Mouse (Mus musculus): ENCODE data around the gene Akap13. TPM values are rescaled to one million over a fixed set of nuclear protein-coding genes. Genes with fewer than 3 reads are reported as not detected.

The Akap13 gene
- polyA plus RNA-seq, 1 experiment from 2014 or later: 52.9 TPM

DNA sequence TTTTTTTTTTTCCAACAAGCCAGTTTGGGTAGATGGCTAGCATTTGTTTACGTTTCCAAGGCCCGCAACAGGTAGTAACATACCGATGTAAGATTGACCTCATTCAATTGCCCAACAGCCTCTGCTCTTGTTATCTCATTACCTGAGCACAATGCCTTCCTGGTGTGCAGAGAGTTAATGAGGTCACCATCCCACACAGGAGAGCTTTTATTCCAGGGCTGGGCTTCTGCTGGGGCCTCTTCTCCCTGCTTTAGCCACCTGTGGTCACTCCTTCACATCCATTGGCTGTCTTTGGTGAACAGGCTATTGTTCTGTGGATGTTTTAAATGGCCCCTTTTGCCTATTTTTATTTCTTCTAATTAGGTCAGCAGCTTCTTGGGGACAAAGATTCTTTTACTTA is 41.0 kb upstream of the Akap13 start:
- TF ChIP-seq EP300 (IDR thresholded peaks at IDR 0.05) (no peak), CTCF (IDR thresholded peaks at IDR 0.05) (no peak)
- H3K9me3 ChIP-seq (ENCODE audit: low read length): no peaks in the 10 kb centered on the region
- H3K27ac ChIP-seq (ENCODE audit: low read length): no peak overlapping the region
- DNase-seq (ENCODE audit: low spot score): no peak
- no peak for ATAC-seq
- H3K9ac ChIP-seq (replicated peaks; ENCODE audit: low read depth): no peak overlapping the region
- no peaks in the 10 kb centered on the region for H3K27me3 ChIP-seq (replicated peaks; ENCODE audit: insufficient read depth, low read length)
- no peaks in the 10 kb centered on the region for H3K4me1 ChIP-seq (ENCODE audit: insufficient read depth, low read depth, low read length)
- no peaks in the 10 kb centered on the region for H3K36me3 ChIP-seq (ENCODE audit: insufficient read depth, low read length)
- H3K4me2 ChIP-seq (replicated peaks; ENCODE audit: low read depth, low read length): no peak overlapping the region
- H3K4me3 ChIP-seq (ENCODE audit: low read depth, low read length): no peak overlapping the region
- WGBS: 72% methylated on average over 3 of the region's 3 CpGs

DNA sequence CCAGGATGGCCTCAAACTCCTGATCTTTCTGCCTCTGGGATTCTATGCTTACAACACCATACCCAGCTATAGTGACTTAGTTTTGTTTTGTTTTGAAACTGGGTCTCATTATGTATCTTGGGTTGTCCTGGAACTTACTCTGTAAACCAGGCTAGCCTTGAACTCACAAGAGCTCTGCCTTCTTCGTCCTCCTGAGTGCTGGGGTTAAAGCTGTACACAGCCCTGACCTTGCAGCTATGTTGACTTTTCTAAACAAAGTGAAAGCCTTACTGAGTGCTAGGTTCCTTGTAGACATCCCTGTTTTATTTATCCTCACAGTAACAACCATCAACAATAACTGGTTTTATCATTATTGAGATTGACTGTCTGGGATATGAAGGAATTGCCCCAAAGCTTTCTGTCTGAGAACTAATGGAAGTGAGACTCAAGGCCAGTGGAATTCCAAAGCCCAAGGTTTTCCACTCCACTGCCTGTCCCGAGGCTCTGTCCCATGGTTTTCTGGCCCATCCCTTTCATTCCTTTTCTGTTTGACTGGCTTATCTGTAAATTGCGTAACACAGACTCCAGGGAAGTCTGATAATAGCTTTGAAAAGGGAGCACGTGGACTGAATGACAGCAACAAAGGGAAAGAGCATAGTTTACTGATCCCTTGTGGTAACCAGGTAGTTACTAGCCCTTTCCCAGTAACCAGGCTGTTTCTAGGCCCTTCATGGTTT is 40.0 kb upstream of the Akap13 start:
- TF ChIP-seq CTCF (IDR thresholded peaks at IDR 0.05) (no peak), EP300 (IDR thresholded peaks at IDR 0.05) (peak; percentile 91)
- Histone ChIP-seq H3K27me3 (replicated peaks; ENCODE audit: insufficient read depth, low read length) (no peaks in the 10 kb centered on the region), H3K4me2 (replicated peaks; ENCODE audit: low read depth, low read length) (no peak overlapping the region), H3K9ac (replicated peaks; ENCODE audit: low read depth) (no peak overlapping the region), H3K9me3 (ENCODE audit: low read length) (no peaks in the 10 kb centered on the region), H3K4me1 (ENCODE audit: insufficient read depth, low read depth, low read length) (no peaks in the 10 kb centered on the region), H3K36me3 (ENCODE audit: insufficient read depth, low read length) (no peaks in the 10 kb centered on the region), H3K27ac (ENCODE audit: low read length) (peak overlapping the region; percentile 62), H3K4me3 (ENCODE audit: low read depth, low read length) (no peak overlapping the region)
- 22% methylated on average over 4 of the region's 4 CpGs for WGBS
- DNase-seq (ENCODE audit: low spot score): peak; percentile 81
- ATAC-seq: peak; percentile 84

DNA sequence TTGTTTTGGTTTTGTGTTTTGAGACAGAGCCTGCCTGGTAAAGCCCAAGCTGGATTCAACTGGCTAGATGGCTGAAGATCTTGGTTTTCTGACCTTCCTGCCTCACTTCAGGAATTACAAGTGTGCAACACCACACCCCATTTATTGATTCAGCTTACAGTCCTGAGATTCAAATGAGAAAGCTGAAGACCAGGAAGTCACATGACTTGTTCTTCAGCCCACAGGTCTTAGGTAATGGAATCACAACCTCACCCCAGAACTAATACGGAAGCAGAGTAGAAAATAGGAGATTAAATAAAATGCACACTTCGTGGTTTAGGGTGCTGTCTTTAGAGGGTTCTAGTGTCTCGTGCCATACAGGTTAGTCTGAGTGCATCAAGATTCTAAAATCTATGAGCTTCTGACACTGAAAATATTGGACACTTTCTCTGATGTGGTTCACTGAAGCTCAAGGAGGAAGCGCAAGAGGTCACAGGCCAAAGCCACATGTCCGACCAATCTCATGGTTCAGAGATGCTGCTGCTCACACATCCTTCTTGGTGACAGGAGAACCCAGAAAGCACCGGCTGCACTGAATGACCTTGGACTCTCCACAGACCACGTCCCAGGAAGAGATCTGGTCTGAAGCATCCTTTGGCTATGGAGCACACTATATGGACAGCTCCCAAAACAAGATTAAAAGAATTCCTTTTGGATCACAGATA is 39.3 kb upstream of the Akap13 start:
- no peaks in the 10 kb centered on the region for H3K27me3 ChIP-seq (replicated peaks; ENCODE audit: insufficient read depth, low read length)
- ATAC-seq: peak; percentile 70
- no peak overlapping the region for H3K4me3 ChIP-seq (ENCODE audit: low read depth, low read length)
- no peak for TF ChIP-seq CTCF (IDR thresholded peaks at IDR 0.05)
- no peak; the same call in none of the 2 replicates for TF ChIP-seq EP300 (IDR thresholded peaks at IDR 0.05)
- 67% methylated on average over 7 of the region's 7 CpGs for WGBS
- no peak overlapping the region for H3K4me2 ChIP-seq (replicated peaks; ENCODE audit: low read depth, low read length)
- no peaks in the 10 kb centered on the region for H3K9me3 ChIP-seq (ENCODE audit: low read length)
- no peaks in the 10 kb centered on the region for H3K4me1 ChIP-seq (ENCODE audit: insufficient read depth, low read depth, low read length)
- H3K36me3 ChIP-seq (ENCODE audit: insufficient read depth, low read length): no peaks in the 10 kb centered on the region
- H3K27ac ChIP-seq (ENCODE audit: low read length): peak overlapping the region; percentile 62
- H3K9ac ChIP-seq (replicated peaks; ENCODE audit: low read depth): no peak overlapping the region
- DNase-seq (ENCODE audit: low spot score): peak; percentile 56

DNA sequence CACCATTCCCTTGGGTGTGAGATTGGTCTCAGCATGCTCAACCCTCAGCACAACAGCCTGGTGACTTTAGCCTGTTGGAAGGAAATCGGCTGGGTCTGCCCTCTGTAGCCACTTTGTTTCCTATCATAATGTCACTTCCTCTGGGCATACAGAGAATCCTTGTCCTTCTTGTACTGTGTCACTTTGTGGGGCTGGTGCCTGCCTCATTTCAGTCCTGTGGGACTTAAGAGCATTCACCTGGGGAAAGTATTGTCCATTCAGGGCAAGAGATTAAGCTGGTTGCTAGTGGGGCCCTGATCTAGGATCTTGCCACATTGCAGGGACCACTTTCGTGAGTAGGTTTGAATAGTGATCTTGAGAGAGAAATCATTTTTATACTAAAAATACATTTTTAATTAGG is 34.4 kb upstream of the Akap13 start:
- no peak for TF ChIP-seq CTCF (IDR thresholded peaks at IDR 0.05)
- TF ChIP-seq EP300 (IDR thresholded peaks at IDR 0.05): no peak
- WGBS: 72% methylated on average over 2 of the region's 2 CpGs
- no peak for ATAC-seq

DNA sequence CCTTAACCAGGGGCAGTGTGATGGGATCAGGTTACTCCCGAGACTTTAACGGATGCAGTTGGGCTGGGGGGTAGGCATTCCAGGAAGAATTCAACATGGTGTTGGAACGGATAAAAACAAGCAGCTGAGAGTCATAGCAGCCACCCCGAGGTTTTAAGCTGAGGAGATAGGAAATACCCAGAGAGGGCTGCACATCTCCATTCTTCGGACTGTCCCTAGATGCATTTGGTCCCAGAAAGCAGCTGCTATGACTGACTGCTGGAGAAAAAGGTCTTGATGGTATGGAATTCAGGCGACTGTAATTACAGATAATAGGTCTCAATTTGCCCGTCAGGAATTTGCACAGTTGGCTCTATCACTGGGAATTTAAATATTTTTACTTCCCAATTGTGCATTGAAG is 31.2 kb upstream of the Akap13 start:
- H3K27me3 ChIP-seq (replicated peaks; ENCODE audit: insufficient read depth, low read length): no peaks in the 10 kb centered on the region
- H3K4me1 ChIP-seq (ENCODE audit: insufficient read depth, low read depth, low read length): no peaks in the 10 kb centered on the region
- no peaks in the 10 kb centered on the region for H3K9me3 ChIP-seq (ENCODE audit: low read length)
- no peak overlapping the region for H3K27ac ChIP-seq (ENCODE audit: low read length)
- no peak for ATAC-seq
- 40% methylated on average over 7 of the region's 7 CpGs for whole genome bisulfite sequencing
- no peak overlapping the region for H3K9ac ChIP-seq (replicated peaks; ENCODE audit: low read depth)
- no peak overlapping the region for H3K4me2 ChIP-seq (replicated peaks; ENCODE audit: low read depth, low read length)
- no peaks in the 10 kb centered on the region for H3K36me3 ChIP-seq (ENCODE audit: insufficient read depth, low read length)
- DNase-seq (ENCODE audit: low spot score): no peak
- no peak overlapping the region for H3K4me3 ChIP-seq (ENCODE audit: low read depth, low read length)
- TF ChIP-seq CTCF (IDR thresholded peaks at IDR 0.05) (no peak), EP300 (IDR thresholded peaks at IDR 0.05) (no peak)

More for the DNA sequence above, 34.4 kb upstream of the Akap13 start:
- Histone ChIP-seq H3K27ac (ENCODE audit: low read length) (no peak overlapping the region), H3K4me1 (ENCODE audit: insufficient read depth, low read depth, low read length) (no peaks in the 10 kb centered on the region), H3K4me2 (replicated peaks; ENCODE audit: low read depth, low read length) (no peak overlapping the region), H3K27me3 (replicated peaks; ENCODE audit: insufficient read depth, low read length) (no peaks in the 10 kb centered on the region), H3K9me3 (ENCODE audit: low read length) (no peaks in the 10 kb centered on the region), H3K36me3 (ENCODE audit: insufficient read depth, low read length) (no peaks in the 10 kb centered on the region), H3K4me3 (ENCODE audit: low read depth, low read length) (no peak overlapping the region), H3K9ac (replicated peaks; ENCODE audit: low read depth) (no peak overlapping the region)
- DNase-seq (ENCODE audit: low spot score): no peak

DNA sequence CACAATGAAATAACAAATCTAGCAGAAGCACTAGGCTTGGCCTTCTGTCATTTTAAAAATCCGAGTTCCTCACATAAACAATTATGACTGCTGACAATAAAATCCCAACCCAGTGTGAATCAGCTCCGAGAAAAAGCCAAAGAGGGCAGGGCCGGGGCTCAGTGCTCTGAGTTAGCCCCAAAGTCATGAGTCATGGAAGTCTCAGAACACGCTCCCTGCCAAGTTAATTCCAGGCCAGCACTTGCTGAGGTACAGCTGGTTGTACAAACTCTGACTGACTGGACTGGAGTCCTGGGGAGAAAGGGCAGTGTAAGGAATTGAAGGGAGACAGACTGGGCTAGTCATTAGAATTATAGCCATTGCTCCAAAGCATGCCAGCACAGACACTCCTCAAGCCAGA is 28.0 kb upstream of the Akap13 start:
- Histone ChIP-seq H3K27me3 (replicated peaks; ENCODE audit: insufficient read depth, low read length) (no peaks in the 10 kb centered on the region), H3K9me3 (ENCODE audit: low read length) (no peaks in the 10 kb centered on the region), H3K4me3 (ENCODE audit: low read depth, low read length) (no peak overlapping the region), H3K36me3 (ENCODE audit: insufficient read depth, low read length) (no peaks in the 10 kb centered on the region), H3K9ac (replicated peaks; ENCODE audit: low read depth) (no peak overlapping the region), H3K27ac (ENCODE audit: low read length) (no peak overlapping the region), H3K4me1 (ENCODE audit: insufficient read depth, low read depth, low read length) (no peaks in the 10 kb centered on the region), H3K4me2 (replicated peaks; ENCODE audit: low read depth, low read length) (no peak overlapping the region)
- 30% methylated on average over 4 of the region's 4 CpGs for whole genome bisulfite sequencing
- peak; percentile 94 for ATAC-seq
- TF ChIP-seq CTCF (IDR thresholded peaks at IDR 0.05) (no peak), EP300 (IDR thresholded peaks at IDR 0.05) (peak; percentile 27; the same call in 1 of the 2 replicates)
- peak; percentile 85 for DNase-seq (ENCODE audit: low spot score)

Data from lung, postnatal 0 days (tissue).